Mouse (Mus musculus) limb, embryonic 14.5 days (tissue): Measurements from ENCODE around the gene Prr14. TPM values are rescaled to one million over a fixed set of nuclear protein-coding genes. Genes with fewer than 3 reads are reported as not detected.
"Not testable (repeated sequence)": the region's sequence is repeated elsewhere in the genome, so short reads cannot be mapped to it uniquely, and the experiment has no call there.

Experiments
- ATAC-seq: fragments of 200-750 bp; cut with Nextera tagmentation; 2 replicates; pipeline ENCODE4 v1.8.0; 2017; ENCODE audit warnings: low read depth, moderate number of reproducible peaks, moderate TSS enrichment; ENCODE audit not compliant: low FRiP score
- DNase-seq: peaks from one replicate; pipeline ENCODE4 v3.0.0-alpha.2; 2015; ENCODE audit warnings: low spot score
- H3K27ac ChIP-seq: fragments of 300-500 bp; sonication (generic); replicated peaks from 2 replicates; pipeline ENCODE4 v1.5.1; 2014; ENCODE audit warnings: low read depth, mild to moderate bottlenecking, low read length, moderate library complexity, mixed read lengths
- H3K27me3 ChIP-seq: fragments of 300-500 bp; sonication (generic); 2 replicates; pipeline ENCODE4 v1.6.1; 2014; ENCODE audit warnings: low read length, mixed read lengths; ENCODE audit not compliant: control insufficient read depth, insufficient read depth
- H3K36me3 ChIP-seq: fragments of 300-500 bp; sonication (generic); 2 replicates; pipeline ENCODE4 v1.6.1; 2014; ENCODE audit warnings: mild to moderate bottlenecking, low read length, moderate library complexity, mixed read lengths; ENCODE audit not compliant: control insufficient read depth, insufficient read depth
- H3K4me1 ChIP-seq: fragments of 300-500 bp; sonication (generic); 2 replicates; pipeline ENCODE4 v1.6.1; 2014; ENCODE audit warnings: antibody characterized with exemption, low read length, mixed read lengths; ENCODE audit not compliant: control insufficient read depth, insufficient read depth
- H3K4me2 ChIP-seq: fragments of 300-500 bp; sonication (generic); replicated peaks from 2 replicates; pipeline ENCODE4 v1.6.1; 2014; ENCODE audit warnings: low read depth, mild to moderate bottlenecking, low read length, moderate library complexity; ENCODE audit not compliant: severe bottlenecking
- H3K4me3 ChIP-seq: fragments of 300-500 bp; sonication (generic); replicated peaks from 2 replicates; pipeline ENCODE4 v1.5.1; 2014; ENCODE audit warnings: low read length
- H3K9ac ChIP-seq: fragments of 300-500 bp; sonication (generic); 2 replicates; pipeline ENCODE4 v1.6.1; 2014; ENCODE audit warnings: mild to moderate bottlenecking, low read depth, low read length, moderate library complexity; ENCODE audit not compliant: severe bottlenecking
- H3K9me3 ChIP-seq: fragments of 300-500 bp; sonication (generic); 2 replicates; pipeline ENCODE4 v1.6.1; 2016; ENCODE audit warnings: low read length; ENCODE audit not compliant: control insufficient read depth
- POLR2A ChIP-seq: fragments of 200-500 bp; IDR thresholded peaks from 2 replicates; pipeline ENCODE4 v1.8.0; 2012; ENCODE audit warnings: inconsistent platforms, mild to moderate bottlenecking, moderate library complexity, borderline replicate concordance; ENCODE audit not compliant: insufficient read depth, insufficient read length; ENCODE audit errors: extremely low read depth
- WGBS: fragments of 180-500 bp; shearing (Covaris S2); extraction: QIAGEN DNeasy Blood & Tissue Kit; methylation state at CpG from one replicate; pipeline ENCODE4 v1.1.7; 2014; 5-methylcytosine and 5-hydroxymethylcytosine counted together
- polyA plus RNA-seq, 2 experiments: library from polyadenylated mRNA; depleted of rRNA in 1 of 2; stranded (reverse) in 1 of 2; unstranded in 1 of 2; fragments of >200 nt; fragmentation: Nextera tagmentation in 1 of 2; extraction: Ambion mirVana in 1 of 2; gene quantifications; 2 replicates each; pipeline versions ENCODE4 v1.2.1 to v1.2.3; 2012 to 2014

Gene Prr14
- polyA plus RNA-seq, 2 experiments = 43.7 to 65.8 TPM

- 85% methylated on average over 3 of the region's 3 CpGs for WGBS
- Histone ChIP-seq H3K9me3 (no peaks in the 10 kb centered on the region), H3K27ac (no peak overlapping the region), H3K4me3 (no peak overlapping the region), H3K4me1 (peaks cover 3% of the 10 kb centered on the region; the same call in 1 of the 2 replicates), H3K9ac (no peak overlapping the region), H3K36me3 (peaks cover 42% of the 10 kb centered on the region), H3K4me2 (no peak overlapping the region), H3K27me3 (no peaks in the 10 kb centered on the region)
- ATAC-seq (no peak), DNase-seq (no peak)
- no peak for TF ChIP-seq POLR2A
Measured at GRCm38 (mm10) chr7:127465191-127465590, 5.8 kb downstream of the Prr14 start.

- not testable (repeated sequence) for H3K27me3 ChIP-seq, H3K4me1 ChIP-seq, H3K4me2 ChIP-seq, DNase-seq, ATAC-seq, H3K9ac ChIP-seq, H3K4me3 ChIP-seq, H3K27ac ChIP-seq, H3K9me3 ChIP-seq
- 93% methylated on average over 2 of the region's 2 CpGs for WGBS
- H3K36me3 ChIP-seq = peaks cover 38% of the 10 kb centered on the region
Measured at GRCm38 (mm10) chr7:127465670-127466069, 6.3 kb downstream of the Prr14 start.

- DNase-seq (no peak), ATAC-seq (no peak)
- Histone ChIP-seq H3K27me3 (no peaks in the 10 kb centered on the region), H3K36me3 (peaks cover 35% of the 10 kb centered on the region), H3K4me1 (peaks cover 3% of the 10 kb centered on the region; the same call in 1 of the 2 replicates), H3K27ac (no peak overlapping the region), H3K9ac (no peak overlapping the region), H3K4me3 (no peak overlapping the region), H3K9me3 (no peaks in the 10 kb centered on the region), H3K4me2 (no peak overlapping the region)
- WGBS = 96% methylated on average over 4 of the region's 4 CpGs
- TF ChIP-seq POLR2A = no peak
Measured at GRCm38 (mm10) chr7:127466606-127467005, 7.2 kb downstream of the Prr14 start.

- ATAC-seq = no peak
- Histone ChIP-seq H3K4me2 (peak overlapping the region; percentile 79), H3K4me3 (peak overlapping the region; percentile 70), H3K9ac (peak overlapping the region; percentile 83), H3K36me3 (peaks cover 40% of the 10 kb centered on the region), H3K4me1 (peaks cover 8% of the 10 kb centered on the region), H3K27ac (peak overlapping the region; percentile 92), H3K9me3 (no peaks in the 10 kb centered on the region), H3K27me3 (no peaks in the 10 kb centered on the region)
- TF ChIP-seq POLR2A = no peak
- peak; percentile 32 for DNase-seq
- WGBS = 10% methylated on average over 10 of the region's 10 CpGs
Measured at GRCm38 (mm10) chr7:127470011-127470715, 10.8 kb downstream of the Prr14 start.

GRCm38 (mm10) chr7:127470743-127471645 lies 11.6 kb downstream of the Prr14 start:
- ATAC-seq = peak; percentile 91
- Histone ChIP-seq H3K4me2 (peak overlapping the region; percentile 79), H3K27me3 (no peaks in the 10 kb centered on the region), H3K27ac (peak overlapping the region; percentile 92), H3K9ac (peak overlapping the region; percentile 83), H3K4me3 (peak overlapping the region; percentile 70), H3K36me3 (peaks cover 43% of the 10 kb centered on the region), H3K4me1 (peaks cover 8% of the 10 kb centered on the region), H3K9me3 (no peaks in the 10 kb centered on the region)
- DNase-seq = peak; percentile 99
- WGBS = 2% methylated on average over 44 of the region's 46 CpGs
- TF ChIP-seq POLR2A = no peak
